ENCODE assay signal across 8 mouse cellular contexts in genomic region chr17:56445397-56445796, GRCm38 (mm10). TPM values are rescaled to one million over a fixed set of nuclear protein-coding genes. Genes with fewer than 3 reads are reported as not detected.
DNase-seq lines count a peak whose midpoint lies in the region; ATAC-seq and TF ChIP-seq lines count a peak whose summit lies in the region.

No protein-coding gene starts in this region.

- no peak overlapping the region for H3K4me3 ChIP-seq in kidney, postnatal 0 days (replicated peaks; ENCODE audit: low read depth, low read length)
- no peak overlapping the region for H3K4me3 ChIP-seq in hindbrain, embryonic 14.5 days (replicated peaks; ENCODE audit: low read length)
- H3K4me3 ChIP-seq in neural tube, embryonic 13.5 days, result no peak overlapping the region
- no peak overlapping the region for H3K4me3 ChIP-seq in kidney, embryonic 15.5 days (replicated peaks)

- H3K27me3 ChIP-seq in kidney, postnatal 0 days (ENCODE audit: insufficient read depth, low read length), result no peaks in the 10 kb centered on the region
- H3K27me3 ChIP-seq in hindbrain, embryonic 14.5 days (ENCODE audit: control insufficient read depth, insufficient read depth, low read length), result no peaks in the 10 kb centered on the region
- no peaks in the 10 kb centered on the region for H3K27me3 ChIP-seq in neural tube, embryonic 13.5 days
- H3K27me3 ChIP-seq in kidney, embryonic 15.5 days, result no peaks in the 10 kb centered on the region

- TF ChIP-seq CTCF in kidney, postnatal 0 days (IDR thresholded peaks at IDR 0.05; ENCODE audit: low read depth), result no peak

- ATAC-seq in kidney, postnatal 0 days (replicated peaks; ENCODE audit: low FRiP score, low read depth), result no peak
- ATAC-seq in hindbrain, embryonic 14.5 days (ENCODE audit: low FRiP score), result 0 out of 2 replicates have a peak, but pooled peaks have one; percentile 7
- ATAC-seq in neural tube, embryonic 13.5 days (ENCODE audit: low read depth), result no peak
- no peak for ATAC-seq in kidney, embryonic 15.5 days (replicated peaks; ENCODE audit: low FRiP score)

- 78% methylated on average over 14 of the region's 14 CpGs for WGBS in kidney, postnatal 0 days
- WGBS in hindbrain, embryonic 14.5 days, result 36% methylated on average over 14 of the region's 14 CpGs
- 33% methylated on average over 14 of the region's 14 CpGs for WGBS in neural tube, embryonic 13.5 days
- 84% methylated on average over 14 of the region's 14 CpGs for WGBS in kidney, embryonic 15.5 days

- no peak overlapping the region for H3K4me2 ChIP-seq in kidney, postnatal 0 days (ENCODE audit: low read length)
- no peak overlapping the region for H3K4me2 ChIP-seq in hindbrain, embryonic 14.5 days (replicated peaks)
- H3K4me2 ChIP-seq in neural tube, embryonic 13.5 days, result no peak overlapping the region
- no peak overlapping the region for H3K4me2 ChIP-seq in kidney, embryonic 15.5 days

- no peaks in the 10 kb centered on the region for H3K4me1 ChIP-seq in kidney, postnatal 0 days (replicated peaks; ENCODE audit: insufficient read depth, low read length)
- H3K4me1 ChIP-seq in hindbrain, embryonic 14.5 days (replicated peaks; ENCODE audit: control insufficient read depth, insufficient read depth, low read length), result peaks cover 15% of the 10 kb centered on the region
- H3K4me1 ChIP-seq in neural tube, embryonic 13.5 days (replicated peaks), result peaks cover 32% of the 10 kb centered on the region
- H3K4me1 ChIP-seq in kidney, embryonic 15.5 days, result no peaks in the 10 kb centered on the region

- no peaks in the 10 kb centered on the region for H3K9me3 ChIP-seq in kidney, postnatal 0 days (replicated peaks; ENCODE audit: low read length)
- no peaks in the 10 kb centered on the region for H3K9me3 ChIP-seq in hindbrain, embryonic 14.5 days (ENCODE audit: control insufficient read depth, low read length)
- H3K9me3 ChIP-seq in neural tube, embryonic 13.5 days, result no peaks in the 10 kb centered on the region
- H3K9me3 ChIP-seq in kidney, embryonic 15.5 days (replicated peaks), result no peaks in the 10 kb centered on the region

- H3K27ac ChIP-seq in kidney, postnatal 0 days, result no peak overlapping the region
- peak overlapping the region; percentile 49; the same call in 1 of the 2 replicates for H3K27ac ChIP-seq in hindbrain, embryonic 14.5 days
- H3K27ac ChIP-seq in neural tube, embryonic 13.5 days (replicated peaks), result peak overlapping the region; percentile 49; the same call in 1 of the 2 replicates
- no peak overlapping the region for H3K27ac ChIP-seq in kidney, embryonic 15.5 days

- peaks cover 32% of the 10 kb centered on the region for H3K36me3 ChIP-seq in kidney, postnatal 0 days (ENCODE audit: insufficient read depth, low read length)
- peaks cover 89% of the 10 kb centered on the region for H3K36me3 ChIP-seq in hindbrain, embryonic 14.5 days (replicated peaks; ENCODE audit: control insufficient read depth, insufficient read depth)
- H3K36me3 ChIP-seq in neural tube, embryonic 13.5 days, result peaks cover 89% of the 10 kb centered on the region
- H3K36me3 ChIP-seq in kidney, embryonic 15.5 days, result peaks cover 86% of the 10 kb centered on the region

- H3K9ac ChIP-seq in kidney, postnatal 0 days (ENCODE audit: low read depth, low read length), result no peak overlapping the region
- H3K9ac ChIP-seq in hindbrain, embryonic 14.5 days, result no peak overlapping the region
- no peak overlapping the region for H3K9ac ChIP-seq in neural tube, embryonic 13.5 days
- no peak overlapping the region for H3K9ac ChIP-seq in kidney, embryonic 15.5 days

- DNase-seq in kidney, postnatal 0 days (ENCODE audit: low spot score), result peak; percentile 58
- no peak for DNase-seq in kidney, postnatal 10 days
- peak; percentile 42 for DNase-seq in ZHBTc4 (ENCODE audit: low read depth, low spot score)
- peak; percentile 72 for DNase-seq in hindbrain, embryonic 14.5 days (ENCODE audit: low spot score)
- no peak for DNase-seq in adrenal gland, adult 2 months
- no peak for DNase-seq in ovary, postnatal 10 days (ENCODE audit: low spot score)

RNA-seq across cellular contexts. Expression of gene Ptprs, which starts 30.9 kb away (rescaled TPM):
- 44.7 and 45.3 TPM in 2 replicates for polyA plus RNA-seq in kidney, postnatal 0 days (2015; fragmentation: Nextera tagmentation; extraction: Ambion mirVana)
- 272 and 276 TPM in 2 replicates for polyA plus RNA-seq in hindbrain, embryonic 14.5 days (2014; fragmentation: Nextera tagmentation; extraction: Ambion mirVana)
- polyA plus RNA-seq in neural tube, embryonic 13.5 days (2015; fragmentation: Nextera tagmentation; extraction: Ambion mirVana), result 251 and 260 TPM in 2 replicates
- 100 to 1,000 TPM; 149 to 249 TPM for total RNA-seq in adrenal gland, adult 2 months (2021)
- 573 and 605 TPM in 2 replicates for polyA plus RNA-seq in adrenal gland, adult 2 months (2012; rRNA removed)
- polyA plus RNA-seq in kidney, embryonic 15.5 days (2015; fragmentation: Nextera tagmentation; extraction: Ambion mirVana), result 81.5 and 95.6 TPM in 2 replicates

Comparison
In these comparisons a context has a peak if more than half of its experiments do, and no peak if none do; other contexts are left out.
1. DNase-seq: peak in kidney, postnatal 0 days (single experiment), ZHBTc4 (single experiment) and hindbrain, embryonic 14.5 days (single experiment); none in kidney, postnatal 10 days (single experiment), adrenal gland, adult 2 months (single experiment) and ovary, postnatal 10 days (single experiment).
2. H3K27ac ChIP-seq: peak in hindbrain, embryonic 14.5 days (single experiment) and neural tube, embryonic 13.5 days (single experiment); none in kidney, postnatal 0 days (single experiment) and kidney, embryonic 15.5 days (single experiment).